Mouse (Mus musculus) naive thymus-derived CD4-positive, alpha-beta T cell, adult 2 months (primary cell): Measurements from ENCODE around the gene Olfr723.
"Not testable (repeated sequence)": the region's sequence is repeated elsewhere in the genome, so short reads cannot be mapped to it uniquely, and the experiment has no call there.

Experiments
- DNase-seq: peaks from one replicate; pipeline ENCODE4 v3.0.0-alpha.2; 2011; ENCODE audit warnings: low read depth

Gene Olfr723

DNA sequence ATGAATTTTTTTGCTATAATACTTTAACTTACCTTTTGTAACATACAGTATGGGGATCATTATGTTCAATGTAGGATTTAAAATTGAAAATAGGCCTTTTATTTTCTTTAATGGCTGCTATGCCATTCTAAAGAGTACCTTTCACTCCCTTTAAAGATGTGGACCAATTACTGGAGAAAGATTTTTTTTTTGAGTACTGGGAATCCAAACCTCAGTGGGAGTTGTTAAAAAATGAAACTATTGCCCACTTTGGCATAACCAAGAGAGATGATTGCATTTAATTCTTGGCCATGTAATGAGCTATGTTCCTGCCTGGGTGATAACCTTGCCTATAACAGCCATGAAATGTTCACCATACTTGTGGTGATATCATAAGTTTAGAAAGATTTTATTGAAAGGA lies at the start of gene Olfr723:
Olfr723 (minus strand) TSS at position 101 of the 400 bp plus-strand sequence.
- not testable (repeated sequence) for DNase-seq

DNA sequence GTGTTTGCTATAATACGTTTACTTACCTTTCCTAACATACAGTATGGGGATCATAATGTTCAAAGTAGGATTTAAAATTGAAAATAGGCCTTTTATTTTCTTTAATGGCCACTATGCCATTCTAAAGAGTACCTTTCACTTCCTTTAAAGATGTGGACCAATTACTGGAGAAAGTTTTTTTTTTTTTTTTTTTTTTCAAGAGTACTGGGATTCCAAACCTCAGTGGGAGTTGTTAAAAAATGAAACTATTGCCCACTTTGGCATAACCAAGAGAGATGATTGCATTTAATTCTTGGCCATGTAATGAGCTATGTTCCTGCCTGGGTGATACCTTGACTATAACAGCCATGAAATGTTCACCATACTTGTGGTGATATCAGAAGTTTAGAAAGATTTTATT lies 31.6 kb upstream of the Olfr723 start, which contains the start of gene Olfr724:
Olfr724 (minus strand) TSS at position 101 of the 400 bp plus-strand sequence.
- DNase-seq: not testable (repeated sequence)

DNA sequence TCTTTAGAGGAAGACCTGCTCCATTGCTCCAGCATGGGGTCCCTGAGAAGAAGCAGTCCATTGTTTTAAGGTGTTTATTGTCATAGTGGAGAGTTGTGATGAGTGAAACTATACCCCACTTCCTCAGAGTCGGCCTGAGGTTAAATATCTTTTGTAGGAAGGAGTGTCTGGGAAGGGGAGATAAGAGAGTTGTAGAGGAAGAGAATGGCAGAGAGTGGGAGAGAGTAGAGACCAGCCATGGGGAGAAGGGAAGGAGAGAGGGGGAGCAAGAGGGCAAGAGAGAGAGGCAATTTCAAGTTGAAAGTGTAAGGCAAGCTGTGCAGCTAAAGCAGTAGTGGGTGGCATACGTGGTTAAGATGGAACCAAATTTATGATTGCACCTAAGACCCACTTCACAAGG lies 24.3 kb upstream of the Olfr723 start:
- no peak for DNase-seq

DNA sequence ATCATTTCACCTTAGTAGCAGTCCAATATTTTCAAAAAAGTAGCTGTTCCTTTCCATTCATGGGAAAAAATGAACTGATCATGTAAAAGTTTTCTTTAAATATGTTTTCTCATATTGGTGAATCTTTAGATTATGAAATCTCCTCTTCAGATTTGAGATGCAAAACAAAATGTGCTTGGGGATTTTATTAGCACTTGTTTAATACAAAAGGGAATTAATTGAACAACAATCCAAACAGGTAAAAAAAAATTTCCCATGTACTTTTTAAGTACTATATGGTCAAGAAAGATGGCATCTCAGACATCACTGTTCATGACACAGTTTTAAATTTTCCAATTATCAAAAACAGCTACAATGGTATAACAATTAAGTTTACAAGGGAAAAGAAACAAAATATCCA lies 29.7 kb downstream of the Olfr723 start, which contains the start of gene Olfr722:
Olfr722 (minus strand) TSS at position 101 of the 400 bp plus-strand sequence.
- DNase-seq: no peak
